Mouse (Mus musculus): ENCODE data around the gene Elmo1.

The Elmo1 gene

GRCm38 (mm10) chr13:20386462-20387141 lies 296.2 kb downstream of the Elmo1 start:
- no peak for DNase-seq (ENCODE audit: low spot score)

GRCm38 (mm10) chr13:20392824-20393598 lies 302.6 kb downstream of the Elmo1 start:
- DNase-seq (ENCODE audit: low spot score): no peak

- no peak for DNase-seq (ENCODE audit: low spot score)
These were observed 307.3 kb downstream of the Elmo1 start for GRCm38 (mm10) chr13:20397744-20398143.

- no peak for DNase-seq (ENCODE audit: low spot score)
These were observed 307.9 kb downstream of the Elmo1 start for GRCm38 (mm10) chr13:20398311-20398710.

GRCm38 (mm10) chr13:20404530-20404929 lies 314.1 kb downstream of the Elmo1 start:
- no peak for DNase-seq (ENCODE audit: low spot score)

- DNase-seq (ENCODE audit: low spot score): no peak
These were observed 316.2 kb downstream of the Elmo1 start for GRCm38 (mm10) chr13:20406470-20407213.

- no peak for DNase-seq (ENCODE audit: low spot score)
These were observed 320.1 kb downstream of the Elmo1 start for GRCm38 (mm10) chr13:20410306-20411101.

- no peak for DNase-seq (ENCODE audit: low spot score)
These were observed 326.6 kb downstream of the Elmo1 start for GRCm38 (mm10) chr13:20416691-20417660.

GRCm38 (mm10) chr13:20430998-20431397 lies 340.6 kb downstream of the Elmo1 start:
- no peak for DNase-seq (ENCODE audit: low spot score)

- no peak for DNase-seq (ENCODE audit: low spot score)
These were observed 342.9 kb downstream of the Elmo1 start for GRCm38 (mm10) chr13:20433221-20433858.

GRCm38 (mm10) chr13:20434071-20434470 lies 343.7 kb downstream of the Elmo1 start:
- no peak for DNase-seq (ENCODE audit: low spot score)

GRCm38 (mm10) chr13:20439488-20439887 lies 349.1 kb downstream of the Elmo1 start:
- no peak for DNase-seq (ENCODE audit: low spot score)

GRCm38 (mm10) chr13:20450831-20451353 lies 360.5 kb downstream of the Elmo1 start:
- DNase-seq (ENCODE audit: low spot score): no peak

- no peak for DNase-seq (ENCODE audit: low spot score)
These were observed 364.0 kb downstream of the Elmo1 start for GRCm38 (mm10) chr13:20454357-20454756.

GRCm38 (mm10) chr13:20460096-20460495 lies 369.7 kb downstream of the Elmo1 start:
- DNase-seq (ENCODE audit: low spot score): no peak

- DNase-seq (ENCODE audit: low spot score): no peak
These were observed 371.2 kb downstream of the Elmo1 start for GRCm38 (mm10) chr13:20461616-20462015.

- DNase-seq (ENCODE audit: low spot score): no peak
These were observed 373.8 kb downstream of the Elmo1 start for GRCm38 (mm10) chr13:20464161-20464560.

- DNase-seq (ENCODE audit: low spot score): no peak
These were observed 377.0 kb downstream of the Elmo1 start for GRCm38 (mm10) chr13:20467381-20467780.

- DNase-seq (ENCODE audit: low spot score): no peak
These were observed 381.3 kb downstream of the Elmo1 start for GRCm38 (mm10) chr13:20471732-20472131.

GRCm38 (mm10) chr13:20472301-20472831 lies 382.0 kb downstream of the Elmo1 start:
- DNase-seq (ENCODE audit: low spot score): no peak

Data from c-Kit-positive CD71-positive TER-119-positive erythroid progenitor cells, embryonic 14.5 days (primary cell).